Mouse (Mus musculus) limb, embryonic 15.5 days (tissue): ENCODE results near the gene Tnfsf15. TPM values are rescaled to one million over a fixed set of nuclear protein-coding genes. Genes with fewer than 3 reads are reported as not detected.

Experiments
- ATAC-seq: fragments of 200-750 bp; cut with Nextera tagmentation; 2 replicates; pipeline ENCODE4 v1.8.0; 2017; ENCODE audit warnings: low read depth, moderate TSS enrichment; ENCODE audit not compliant: insufficient number of reproducible peaks, low FRiP score, low TSS enrichment
- H3K27ac ChIP-seq: fragments of 300-500 bp; sonication (generic); 2 replicates; pipeline ENCODE4 v1.5.1; 2015; ENCODE audit warnings: moderate library complexity, mild to moderate bottlenecking, inconsistent platforms
- H3K27me3 ChIP-seq: fragments of 300-500 bp; sonication (generic); 2 replicates; pipeline ENCODE4 v1.6.1; 2015; ENCODE audit warnings: inconsistent platforms
- H3K36me3 ChIP-seq: fragments of 300-500 bp; sonication (generic); 2 replicates; pipeline ENCODE4 v1.6.1; 2015; ENCODE audit warnings: inconsistent platforms
- H3K4me1 ChIP-seq: fragments of 300-500 bp; sonication (generic); 2 replicates; pipeline ENCODE4 v1.6.1; 2015; ENCODE audit warnings: inconsistent platforms
- H3K4me2 ChIP-seq: fragments of 300-500 bp; sonication (generic); 2 replicates; pipeline ENCODE4 v1.6.1; 2015; ENCODE audit warnings: mild to moderate bottlenecking, inconsistent platforms
- H3K4me3 ChIP-seq: fragments of 300-500 bp; sonication (generic); 2 replicates; pipeline ENCODE4 v1.5.1; 2015; ENCODE audit warnings: mild to moderate bottlenecking, inconsistent platforms
- H3K9ac ChIP-seq: fragments of 300-500 bp; sonication (generic); 2 replicates; pipeline ENCODE4 v1.6.1; 2015; ENCODE audit warnings: inconsistent platforms
- H3K9me3 ChIP-seq: fragments of 300-500 bp; sonication (generic); 2 replicates; pipeline ENCODE4 v1.6.1; 2016; ENCODE audit warnings: inconsistent platforms
- WGBS: fragments of 180-500 bp; shearing (Covaris S2); methylation state at CpG from one replicate; pipeline ENCODE4 v1.1.7; 2015; 5-methylcytosine and 5-hydroxymethylcytosine counted together
- polyA plus RNA-seq: library from polyadenylated mRNA; unstranded; fragments of >200 nt; fragmentation: Nextera tagmentation; extraction: Ambion mirVana; gene quantifications from 2 replicates; pipeline ENCODE4 v1.2.1, GENCODE M21; 2015

Tnfsf15 gene
- polyA plus RNA-seq, 1 experiment from 2014 or later = 0.46 TPM

DNA sequence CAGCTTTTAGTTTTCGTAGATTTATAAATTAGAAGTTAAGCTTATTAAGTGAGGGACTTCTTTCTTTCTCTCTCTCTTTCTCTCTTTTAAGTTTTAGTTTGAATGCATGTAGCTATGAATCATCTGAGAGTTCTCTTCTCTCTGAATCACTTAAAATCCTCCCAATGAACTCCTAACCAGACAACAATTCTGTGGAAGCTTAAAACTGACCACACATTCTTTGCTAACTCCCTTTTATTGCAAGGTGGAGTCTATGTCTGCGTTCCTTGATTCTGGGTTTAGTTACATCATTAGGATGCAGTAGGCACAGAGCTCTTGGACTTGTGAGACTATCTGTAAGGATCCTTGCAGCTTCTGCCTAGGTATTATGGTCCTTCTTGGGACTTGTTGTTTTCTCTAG is 41.2 kb downstream of the Tnfsf15 start:
- Histone ChIP-seq H3K4me3 (no peak overlapping the region), H3K36me3 (no peaks in the 10 kb centered on the region), H3K9ac (no peak overlapping the region), H3K4me2 (no peak overlapping the region), H3K4me1 (no peaks in the 10 kb centered on the region), H3K27ac (no peak overlapping the region), H3K27me3 (0 out of 2 replicates have a peak, but pooled peaks cover 2% of the 10 kb centered on the region), H3K9me3 (no peaks in the 10 kb centered on the region)
- no peak for ATAC-seq
- WGBS = 76% methylated on average over 2 of the region's 2 CpGs

DNA sequence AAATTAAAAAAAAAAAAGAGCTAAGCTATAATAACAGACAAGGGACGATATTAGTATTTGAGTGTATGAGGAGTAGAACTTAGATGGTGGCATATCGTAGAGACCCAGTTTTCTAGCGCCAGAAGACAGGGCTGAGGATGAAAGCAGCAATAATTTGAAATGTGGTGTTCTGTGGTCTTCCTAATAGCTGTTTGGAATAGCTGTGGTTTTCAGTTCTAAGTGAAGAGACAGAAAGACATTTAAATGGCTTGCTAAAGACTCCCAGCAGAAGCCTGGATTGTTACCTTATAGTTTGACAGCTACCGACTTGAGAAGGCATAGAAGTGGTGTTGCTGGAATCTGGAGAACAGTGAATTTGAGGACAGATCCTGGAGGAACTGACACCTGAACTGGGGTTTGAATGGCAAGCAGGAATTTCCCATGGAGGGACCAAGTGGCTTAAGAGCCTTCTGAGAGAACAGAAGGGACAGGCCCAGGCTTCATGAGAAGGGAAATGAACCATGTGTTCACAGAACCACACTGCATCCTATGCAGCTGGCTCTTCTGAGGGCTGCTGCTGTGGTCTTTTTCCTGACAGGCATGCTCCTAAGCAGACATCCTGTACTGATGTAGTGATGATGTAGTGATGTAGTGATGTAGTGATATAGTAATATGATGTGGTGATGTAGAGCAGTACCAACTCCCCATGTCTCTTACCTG is 42.8 kb downstream of the Tnfsf15 start:
- ATAC-seq = no peak
- Histone ChIP-seq H3K4me3 (no peak overlapping the region), H3K36me3 (no peaks in the 10 kb centered on the region), H3K4me1 (no peaks in the 10 kb centered on the region), H3K9me3 (no peaks in the 10 kb centered on the region), H3K4me2 (no peak overlapping the region), H3K9ac (no peak overlapping the region), H3K27ac (no peak overlapping the region), H3K27me3 (0 out of 2 replicates have a peak, but pooled peaks cover 2% of the 10 kb centered on the region)
- 78% methylated on average over 4 of the region's 4 CpGs for WGBS

DNA sequence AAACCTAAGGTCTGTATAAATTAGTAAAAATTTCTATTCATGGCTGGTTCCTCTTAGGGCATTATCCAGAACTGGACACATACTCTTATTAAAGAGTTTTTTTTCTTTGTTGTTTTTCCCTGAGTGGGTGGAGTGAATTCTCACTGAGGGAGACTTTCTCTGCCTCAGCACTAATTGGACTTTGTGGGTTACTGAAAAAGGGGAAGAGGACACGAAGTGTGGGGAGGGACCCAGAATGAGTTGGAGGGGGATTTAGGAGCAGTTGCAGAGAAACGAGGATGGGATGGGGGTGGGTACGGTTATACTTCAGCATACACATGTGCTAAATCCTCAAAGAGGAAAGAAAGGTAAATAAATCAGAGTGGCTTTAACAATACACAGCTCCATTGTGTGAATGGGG is 45.2 kb downstream of the Tnfsf15 start:
- no peaks in the 10 kb centered on the region for H3K4me1 ChIP-seq
- H3K36me3 ChIP-seq = no peaks in the 10 kb centered on the region
- H3K9me3 ChIP-seq = no peaks in the 10 kb centered on the region
- no peak overlapping the region for H3K4me3 ChIP-seq
- H3K9ac ChIP-seq = no peak overlapping the region
- 65% methylated on average over 3 of the region's 3 CpGs for WGBS
- no peak overlapping the region for H3K27ac ChIP-seq
- no peak overlapping the region for H3K4me2 ChIP-seq
- H3K27me3 ChIP-seq = 0 out of 2 replicates have a peak, but pooled peaks cover 2% of the 10 kb centered on the region
- no peak for ATAC-seq

DNA sequence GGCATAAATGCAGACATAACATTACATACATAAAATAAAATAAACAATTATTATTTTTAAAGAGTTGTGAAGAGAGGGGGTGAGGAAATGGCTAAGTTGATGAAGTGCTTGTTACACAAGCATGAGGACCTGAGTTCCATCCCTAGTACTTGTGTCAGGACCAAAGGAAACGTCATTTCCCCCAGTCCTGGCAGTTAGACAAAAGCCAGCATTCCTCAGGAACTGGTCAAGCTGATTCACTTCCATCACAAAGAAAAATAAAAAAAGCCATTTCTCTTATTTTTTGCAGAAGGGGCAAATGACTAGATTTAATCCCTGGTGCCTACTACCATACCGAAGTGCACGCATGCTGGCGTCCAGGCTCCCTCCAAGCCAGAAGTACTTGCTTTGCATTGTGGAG is 48.0 kb downstream of the Tnfsf15 start:
- Histone ChIP-seq H3K27me3 (no peaks in the 10 kb centered on the region), H3K36me3 (no peaks in the 10 kb centered on the region), H3K4me2 (no peak overlapping the region), H3K9ac (no peak overlapping the region), H3K9me3 (no peaks in the 10 kb centered on the region), H3K4me1 (no peaks in the 10 kb centered on the region), H3K27ac (no peak overlapping the region), H3K4me3 (no peak overlapping the region)
- 91% methylated on average over 4 of the region's 4 CpGs for WGBS
- no peak for ATAC-seq

DNA sequence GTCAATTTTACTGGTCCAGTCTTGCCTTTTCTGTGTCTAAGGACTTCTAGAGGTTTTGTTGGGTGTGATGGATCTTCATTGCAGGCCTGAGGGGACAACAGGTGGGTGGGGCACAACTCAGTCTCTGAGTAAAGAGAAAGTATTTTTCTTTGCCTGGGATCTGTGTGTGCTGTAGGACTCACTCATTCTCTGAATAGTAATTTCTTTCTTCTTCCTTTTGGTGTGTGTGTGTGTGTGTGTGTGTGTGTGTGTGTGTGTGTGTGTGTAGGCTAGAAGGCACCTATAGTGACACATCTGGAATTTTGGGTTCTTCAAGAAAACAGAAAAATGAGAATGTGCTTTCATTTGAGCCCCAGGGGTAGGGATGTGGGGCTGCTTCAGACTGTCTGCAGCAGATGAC is 52.6 kb downstream of the Tnfsf15 start:
- Histone ChIP-seq H3K9me3 (no peaks in the 10 kb centered on the region), H3K4me3 (no peak overlapping the region), H3K36me3 (no peaks in the 10 kb centered on the region), H3K9ac (no peak overlapping the region), H3K4me1 (no peaks in the 10 kb centered on the region), H3K27ac (no peak overlapping the region), H3K27me3 (no peaks in the 10 kb centered on the region), H3K4me2 (no peak overlapping the region)
- ATAC-seq = no peak

DNA sequence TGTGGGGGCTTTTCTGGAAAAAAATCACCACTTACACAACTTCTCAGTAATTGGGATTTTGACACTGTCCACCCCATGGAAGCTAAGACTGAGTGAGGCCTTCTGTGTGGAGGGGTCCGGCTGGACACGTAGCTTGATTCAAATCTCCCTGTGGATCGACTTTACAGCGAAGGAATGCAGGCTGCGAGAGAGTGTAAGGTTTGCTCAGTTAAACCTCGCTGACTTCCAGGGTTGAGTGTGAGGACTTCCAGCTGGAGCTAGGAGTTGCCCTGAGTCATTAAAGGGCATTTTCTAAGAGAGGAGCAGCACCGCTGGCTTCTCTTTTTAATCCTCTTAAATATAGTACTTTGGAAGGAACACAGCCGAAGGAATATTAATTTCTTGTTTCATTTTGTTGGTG is 57.5 kb downstream of the Tnfsf15 start:
- H3K4me3 ChIP-seq = no peak overlapping the region
- H3K27me3 ChIP-seq = no peaks in the 10 kb centered on the region
- H3K9ac ChIP-seq = no peak overlapping the region
- no peaks in the 10 kb centered on the region for H3K4me1 ChIP-seq
- no peak for ATAC-seq
- H3K27ac ChIP-seq = no peak overlapping the region
- H3K9me3 ChIP-seq = no peaks in the 10 kb centered on the region
- 57% methylated on average over 8 of the region's 8 CpGs for WGBS
- H3K4me2 ChIP-seq = no peak overlapping the region
- H3K36me3 ChIP-seq = no peaks in the 10 kb centered on the region

DNA sequence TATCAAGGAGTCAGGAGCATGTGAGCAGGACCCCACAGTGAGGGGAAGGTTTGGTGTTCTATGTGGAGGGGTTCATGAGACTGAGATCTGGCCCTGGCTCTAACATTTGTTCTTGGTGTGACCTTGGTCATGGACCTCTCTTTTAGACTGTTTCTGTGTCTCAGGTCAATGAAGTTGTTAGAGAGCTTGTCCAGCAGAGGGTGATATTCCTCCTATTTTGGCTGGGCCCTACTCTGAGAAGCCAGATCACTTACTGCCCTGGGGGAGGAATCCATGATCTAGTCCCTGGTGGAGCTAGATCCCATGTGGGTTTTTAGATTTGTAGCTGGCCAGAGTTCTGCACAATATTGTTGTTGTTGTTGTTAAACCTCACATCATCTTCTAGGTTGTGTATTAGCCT is 58.8 kb downstream of the Tnfsf15 start:
- H3K27ac ChIP-seq = no peak overlapping the region
- no peaks in the 10 kb centered on the region for H3K27me3 ChIP-seq
- H3K4me3 ChIP-seq = no peak overlapping the region
- ATAC-seq = no peak
- H3K4me1 ChIP-seq = no peaks in the 10 kb centered on the region
- H3K9me3 ChIP-seq = no peaks in the 10 kb centered on the region
- H3K9ac ChIP-seq = no peak overlapping the region
- H3K36me3 ChIP-seq = no peaks in the 10 kb centered on the region
- no peak overlapping the region for H3K4me2 ChIP-seq

DNA sequence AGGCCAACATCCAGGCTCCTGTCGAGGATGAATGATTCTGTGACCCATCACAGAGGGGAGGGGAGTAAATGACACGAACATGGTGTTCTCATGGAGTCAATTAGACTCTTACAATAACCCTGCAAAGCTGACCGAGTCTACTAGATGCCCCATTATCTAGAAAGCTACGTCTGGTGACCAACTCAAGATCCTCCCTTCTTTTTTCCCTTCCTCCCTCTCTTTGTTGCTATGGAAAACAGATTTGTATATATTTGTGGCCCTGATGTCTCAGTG is 59.7 kb downstream of the Tnfsf15 start:
- H3K27me3 ChIP-seq = no peaks in the 10 kb centered on the region

DNA sequence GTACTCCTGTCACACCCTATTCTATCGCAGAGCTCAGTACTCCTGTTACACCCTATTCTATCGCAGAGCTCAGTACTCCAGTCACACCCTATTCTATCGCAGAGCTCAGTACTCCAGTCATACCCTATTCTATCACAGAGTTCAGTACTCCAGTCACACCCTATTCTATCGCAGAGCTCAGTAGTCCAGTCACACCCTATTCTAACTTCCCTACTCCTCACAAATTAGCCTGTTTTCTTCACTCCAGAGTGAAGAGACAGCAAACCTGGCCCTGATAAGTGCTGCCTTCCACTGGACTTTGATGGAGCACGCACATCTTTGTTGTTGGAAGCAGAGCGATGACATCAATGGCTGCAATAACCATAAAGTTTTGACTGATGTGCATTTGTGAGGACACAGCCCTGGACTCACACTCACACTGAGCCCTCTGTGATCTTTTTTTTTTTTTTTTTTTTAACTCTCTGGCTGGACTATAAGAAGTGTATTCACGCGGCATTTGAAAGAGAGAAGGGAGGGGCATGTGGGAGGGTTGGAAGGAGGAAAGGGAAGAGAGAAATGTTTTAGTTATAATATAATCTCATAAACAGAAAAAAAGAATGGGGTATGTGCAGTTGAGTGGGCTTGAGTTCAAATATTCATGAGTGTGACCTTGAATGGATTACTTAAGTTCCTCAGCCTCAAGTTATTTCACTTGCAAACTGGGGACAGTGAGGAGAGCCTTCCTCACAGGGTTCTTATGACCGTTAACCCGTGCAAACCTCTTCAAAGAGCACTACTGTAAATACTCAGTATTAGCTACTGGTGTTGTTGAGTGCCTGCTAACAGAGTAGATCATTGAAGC is 60.3 kb downstream of the Tnfsf15 start:
- Histone ChIP-seq H3K27ac (no peak overlapping the region), H3K36me3 (no peaks in the 10 kb centered on the region), H3K4me1 (no peaks in the 10 kb centered on the region), H3K9ac (no peak overlapping the region), H3K9me3 (no peaks in the 10 kb centered on the region), H3K4me2 (no peak overlapping the region), H3K27me3 (no peaks in the 10 kb centered on the region), H3K4me3 (no peak overlapping the region)
- WGBS = 76% methylated on average over 10 of the region's 10 CpGs
- no peak for ATAC-seq

More for the DNA sequence above, 59.7 kb downstream of the Tnfsf15 start:
- no peak for ATAC-seq
- Histone ChIP-seq H3K4me1 (no peaks in the 10 kb centered on the region), H3K9me3 (no peaks in the 10 kb centered on the region), H3K27ac (no peak overlapping the region), H3K9ac (no peak overlapping the region), H3K36me3 (no peaks in the 10 kb centered on the region), H3K4me2 (no peak overlapping the region), H3K4me3 (no peak overlapping the region)
- WGBS = 63% methylated on average over 4 of the region's 4 CpGs

DNA sequence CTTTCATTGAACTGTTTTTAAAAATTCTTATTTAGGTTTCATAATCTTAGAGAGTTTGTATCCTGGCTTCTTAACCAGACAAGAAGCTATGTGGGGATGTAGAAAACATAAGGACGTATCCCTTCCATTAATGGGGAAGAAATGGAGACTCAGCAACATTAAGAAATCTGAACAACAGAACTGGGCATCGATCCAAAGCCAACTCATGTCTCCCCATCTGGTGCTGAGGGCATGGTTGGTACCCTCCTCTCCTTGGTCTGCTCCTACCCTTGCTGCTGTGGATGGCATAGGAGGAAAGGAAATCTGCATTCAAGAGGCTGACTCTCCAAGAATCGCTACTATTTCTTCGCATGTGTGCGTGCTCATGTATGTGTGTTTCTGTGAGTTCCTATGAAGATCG is 61.2 kb downstream of the Tnfsf15 start:
- Histone ChIP-seq H3K4me1 (no peaks in the 10 kb centered on the region), H3K4me3 (no peak overlapping the region), H3K27ac (no peak overlapping the region), H3K9me3 (no peaks in the 10 kb centered on the region), H3K36me3 (no peaks in the 10 kb centered on the region), H3K9ac (no peak overlapping the region), H3K27me3 (no peaks in the 10 kb centered on the region), H3K4me2 (no peak overlapping the region)
- 86% methylated on average over 6 of the region's 6 CpGs for WGBS
- no peak for ATAC-seq

DNA sequence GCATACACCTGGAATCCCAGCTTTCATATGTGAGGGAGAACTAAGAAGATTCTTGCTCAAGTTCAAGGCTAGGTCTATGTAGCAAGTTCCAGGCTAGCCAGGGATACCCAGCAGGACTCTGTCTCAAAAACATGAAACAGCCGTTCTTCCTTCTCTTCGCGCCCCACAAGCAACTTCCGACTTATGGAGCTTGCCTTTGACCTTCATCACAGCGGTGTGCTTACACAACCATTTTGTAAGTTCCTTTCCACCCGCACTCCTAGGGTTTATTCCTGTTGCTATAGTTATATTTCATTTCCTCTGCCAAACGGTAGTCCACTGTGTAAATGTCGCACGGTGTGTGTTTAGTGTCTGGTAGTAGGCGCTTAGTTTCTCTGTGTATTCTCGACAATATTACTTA is 61.9 kb downstream of the Tnfsf15 start:
- Histone ChIP-seq H3K27me3 (no peaks in the 10 kb centered on the region), H3K36me3 (no peaks in the 10 kb centered on the region), H3K4me3 (no peak overlapping the region), H3K9me3 (no peaks in the 10 kb centered on the region), H3K4me2 (no peak overlapping the region), H3K9ac (no peak overlapping the region), H3K27ac (no peak overlapping the region), H3K4me1 (no peaks in the 10 kb centered on the region)
- ATAC-seq = no peak
- 65% methylated on average over 11 of the region's 11 CpGs for WGBS

DNA sequence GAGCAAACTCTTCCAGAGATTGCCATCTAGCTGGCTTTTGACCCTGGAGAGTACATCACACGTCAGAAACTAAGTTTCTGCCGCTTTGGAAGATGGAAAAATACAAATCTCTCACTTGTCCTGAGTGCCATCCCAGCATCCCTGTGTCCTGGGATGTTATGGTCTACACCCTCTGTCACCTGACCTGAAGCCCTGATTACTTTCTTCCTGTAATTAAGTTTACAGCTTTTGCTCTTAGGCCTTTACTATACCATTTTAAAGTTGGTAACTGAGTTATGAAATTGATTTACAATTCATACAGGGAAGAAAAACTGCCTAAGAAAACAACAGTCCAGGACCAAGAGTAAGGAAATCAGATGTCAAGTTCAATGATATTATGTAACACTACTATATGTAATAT is 62.5 kb downstream of the Tnfsf15 start:
- H3K4me3 ChIP-seq = no peak overlapping the region
- ATAC-seq = no peak
- H3K27me3 ChIP-seq = no peaks in the 10 kb centered on the region
- H3K9me3 ChIP-seq = no peaks in the 10 kb centered on the region
- no peaks in the 10 kb centered on the region for H3K4me1 ChIP-seq
- no peak overlapping the region for H3K27ac ChIP-seq
- no peak overlapping the region for H3K4me2 ChIP-seq
- H3K9ac ChIP-seq = no peak overlapping the region
- no peaks in the 10 kb centered on the region for H3K36me3 ChIP-seq
- 76% methylated on average over 2 of the region's 2 CpGs for WGBS
